Mouse (Mus musculus) ZHBTc4 (cell line): ENCODE results near the gene Srp14.

Experiments
- DNase-seq: peaks from one replicate; pipeline ENCODE4 v3.0.0-alpha.2; 2011; ENCODE audit warnings: low read depth, low spot score

Srp14 gene

DNA sequence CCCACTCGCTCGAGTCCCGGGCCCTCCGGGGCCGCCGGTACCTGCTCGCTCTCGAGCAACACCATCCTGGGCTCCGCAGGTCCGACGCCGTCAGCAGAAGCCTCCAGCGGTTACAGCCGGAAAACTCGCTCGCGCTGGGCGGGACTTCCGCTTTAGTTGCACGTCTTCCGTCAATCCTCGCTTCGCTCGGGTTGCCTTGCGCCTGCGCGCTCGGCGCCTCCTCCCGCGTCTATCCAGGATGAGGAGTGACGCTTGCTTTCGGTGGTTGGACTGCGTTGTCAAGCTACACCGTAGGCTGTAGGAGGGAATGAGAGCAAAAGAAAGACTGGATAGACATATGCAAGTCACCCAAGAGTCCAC lies at the start of gene Srp14:
Srp14 (minus strand) TSS at position 162 of the 360 bp plus-strand sequence.
- peak; percentile 98 for DNase-seq

DNA sequence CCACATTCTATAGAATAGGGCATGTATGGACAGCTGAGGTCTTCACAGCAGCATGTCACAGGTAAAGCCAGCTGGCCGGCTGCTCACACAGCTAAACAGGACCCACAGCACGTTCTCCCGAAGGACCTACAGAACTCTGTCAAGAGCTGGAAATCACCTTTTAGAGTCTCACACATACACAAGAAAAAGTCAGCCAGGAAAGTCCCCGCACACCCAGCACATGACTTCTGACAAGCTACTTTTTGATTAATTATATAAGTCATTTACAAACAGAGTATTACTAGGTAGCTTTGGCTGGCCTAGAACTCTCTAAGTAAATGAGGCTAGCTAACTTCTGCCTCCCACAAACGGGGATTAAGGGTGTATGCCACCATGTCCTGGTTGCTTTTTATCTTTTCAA lies 47.0 kb upstream of the Srp14 start:
- no peak for DNase-seq

DNA sequence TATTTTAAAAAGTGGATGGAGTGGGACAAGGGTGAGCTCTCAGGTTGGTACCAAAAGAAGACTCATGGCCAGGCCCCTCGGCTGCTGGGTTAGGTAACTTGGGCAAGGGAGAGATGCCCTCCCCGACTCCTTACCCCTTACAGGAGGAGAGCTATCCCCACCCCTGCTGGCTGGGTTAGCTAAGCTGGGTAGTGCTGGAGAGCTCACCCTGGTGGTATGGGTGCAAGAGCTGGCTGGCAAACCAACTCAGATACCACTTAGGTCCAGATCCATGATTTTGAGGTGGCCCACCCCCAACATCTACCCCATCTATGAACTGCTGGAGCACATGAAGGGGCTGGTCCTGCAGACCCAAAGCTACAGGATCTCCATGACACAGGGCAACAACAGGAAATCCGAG lies 45.3 kb upstream of the Srp14 start:
- no peak for DNase-seq

DNA sequence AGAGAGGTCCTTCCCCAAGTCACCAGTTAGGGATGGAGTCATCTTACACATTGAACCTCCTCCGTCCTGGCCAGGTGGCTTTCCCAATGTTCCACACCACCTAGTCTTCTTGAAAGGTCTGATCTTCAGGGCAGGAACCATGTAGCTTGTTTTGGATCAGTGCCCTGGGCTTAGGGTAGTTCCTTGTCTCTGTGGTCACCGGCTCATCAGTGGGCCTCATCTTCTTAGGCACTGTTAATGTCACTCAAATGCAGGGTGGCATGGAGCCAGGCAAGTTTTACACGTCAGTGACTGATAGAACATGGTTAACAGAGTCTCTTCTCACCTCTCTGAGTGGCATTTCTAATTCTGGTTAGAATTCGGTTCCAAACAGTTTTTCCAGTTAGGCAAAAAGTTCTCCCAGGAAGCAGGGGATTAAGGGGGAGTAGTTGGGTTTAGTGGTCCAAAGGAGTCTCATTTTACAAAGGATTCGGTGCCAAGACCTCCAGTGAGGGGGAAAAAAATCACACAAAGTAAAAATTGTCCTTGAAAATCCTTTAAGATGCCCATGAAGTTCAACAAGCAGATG lies 43.7 kb upstream of the Srp14 start:
- no peak for DNase-seq

DNA sequence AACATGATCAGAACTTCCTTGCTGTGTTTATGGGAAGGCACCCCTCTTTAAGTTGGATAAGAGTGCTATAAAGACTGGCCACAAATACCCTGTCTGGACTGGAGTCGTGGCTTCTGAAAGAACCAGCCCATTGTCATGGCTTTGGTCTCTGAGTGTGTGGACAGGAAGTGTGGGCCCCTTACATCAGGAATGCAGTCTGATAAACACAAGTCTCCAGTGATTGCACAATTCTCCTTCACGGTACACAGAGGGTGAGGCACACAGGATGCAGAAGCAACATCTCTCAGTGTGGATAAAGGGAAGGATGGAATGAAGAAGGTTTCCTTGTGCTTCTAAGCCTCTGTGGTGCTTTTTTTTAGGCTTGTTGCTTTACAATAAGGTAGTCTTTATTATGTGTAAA lies 42.8 kb upstream of the Srp14 start:
- DNase-seq: no peak

DNA sequence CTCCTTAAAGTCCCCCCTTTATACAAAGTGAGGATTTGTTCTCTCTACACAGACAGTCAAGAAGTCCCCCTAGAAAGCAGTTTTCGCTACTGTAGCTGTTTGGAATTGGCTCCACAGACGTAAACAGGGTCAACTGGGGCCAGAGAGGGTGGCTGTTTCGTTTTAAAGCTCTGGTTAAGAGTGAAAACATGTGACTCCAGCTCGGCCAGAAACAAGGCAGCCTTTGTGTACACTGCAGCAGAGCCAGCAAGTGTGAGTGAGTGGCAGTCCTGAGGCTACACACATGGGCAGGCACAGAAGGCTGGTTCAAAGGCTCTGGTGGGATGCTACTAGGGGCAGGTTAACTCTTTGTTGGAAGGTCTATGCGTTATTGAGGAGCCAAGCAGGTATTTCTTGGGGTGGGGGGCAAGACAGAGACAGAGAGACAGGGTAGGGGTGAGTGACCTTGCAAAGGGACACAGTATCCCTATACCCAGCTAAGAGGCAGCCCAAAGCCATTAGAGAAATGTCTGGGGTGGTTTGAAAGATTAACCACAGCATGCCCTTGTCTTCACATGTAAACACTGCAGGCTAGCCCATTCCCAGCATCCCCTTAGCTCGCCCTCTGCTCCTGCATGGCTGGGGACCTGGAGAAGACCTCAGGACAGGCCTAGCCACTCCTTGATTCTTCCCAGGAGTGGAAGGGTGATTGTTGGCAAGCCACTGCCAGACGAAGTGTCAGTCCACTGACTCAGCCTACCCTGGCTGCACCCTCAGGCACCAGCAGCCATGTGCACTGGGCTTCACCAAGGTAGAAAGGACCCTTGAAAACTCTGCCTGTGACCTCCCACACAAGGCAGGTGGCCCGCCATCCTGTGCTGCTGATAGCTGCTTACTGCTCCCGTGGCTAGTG lies 40.8 kb upstream of the Srp14 start:
- no peak for DNase-seq

DNA sequence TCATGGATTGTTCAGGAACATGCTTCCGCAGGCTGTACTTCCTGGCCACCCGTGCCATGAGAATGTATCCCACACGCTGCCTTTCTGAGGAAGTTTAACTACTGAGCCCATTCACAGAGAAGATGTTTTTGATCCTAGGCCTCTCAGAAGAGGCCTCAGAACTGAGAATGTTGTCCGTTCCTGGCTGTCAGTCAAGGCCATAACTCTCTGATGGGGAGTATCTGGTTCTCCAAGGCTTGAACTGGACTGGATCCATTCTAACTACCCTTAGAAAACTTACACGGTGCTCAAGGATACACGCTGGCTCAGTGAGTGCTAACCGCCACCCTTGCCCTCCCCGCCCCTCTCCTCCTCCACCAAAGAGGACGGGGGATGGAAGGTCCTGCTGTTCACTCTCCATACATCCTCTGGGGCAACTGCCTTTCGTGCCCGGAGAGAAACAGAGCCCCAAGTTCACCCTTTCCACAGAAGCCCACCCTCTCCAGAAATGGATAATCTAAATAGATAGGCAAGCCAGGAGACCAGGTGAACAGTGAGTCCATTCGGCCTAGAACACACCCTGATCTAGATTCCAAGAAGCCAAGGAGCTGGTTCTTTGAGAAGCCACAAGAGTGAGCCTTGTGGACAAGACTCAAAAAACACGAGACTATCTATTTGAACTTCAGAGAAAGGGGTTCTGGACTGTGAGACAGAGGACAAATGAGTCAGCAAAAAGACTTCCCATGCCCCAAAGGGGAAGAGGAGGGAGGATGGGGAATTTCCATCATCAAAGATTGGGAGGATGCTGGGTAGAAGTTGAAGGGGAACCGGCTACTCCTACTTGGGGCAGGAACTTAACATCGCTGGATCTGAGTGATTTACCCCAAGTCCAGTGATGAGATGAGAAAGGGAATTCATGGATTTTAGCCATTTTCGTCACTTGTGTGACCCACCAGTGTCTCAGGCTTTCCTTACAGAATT lies 33.2 kb upstream of the Srp14 start:
- no peak for DNase-seq

DNA sequence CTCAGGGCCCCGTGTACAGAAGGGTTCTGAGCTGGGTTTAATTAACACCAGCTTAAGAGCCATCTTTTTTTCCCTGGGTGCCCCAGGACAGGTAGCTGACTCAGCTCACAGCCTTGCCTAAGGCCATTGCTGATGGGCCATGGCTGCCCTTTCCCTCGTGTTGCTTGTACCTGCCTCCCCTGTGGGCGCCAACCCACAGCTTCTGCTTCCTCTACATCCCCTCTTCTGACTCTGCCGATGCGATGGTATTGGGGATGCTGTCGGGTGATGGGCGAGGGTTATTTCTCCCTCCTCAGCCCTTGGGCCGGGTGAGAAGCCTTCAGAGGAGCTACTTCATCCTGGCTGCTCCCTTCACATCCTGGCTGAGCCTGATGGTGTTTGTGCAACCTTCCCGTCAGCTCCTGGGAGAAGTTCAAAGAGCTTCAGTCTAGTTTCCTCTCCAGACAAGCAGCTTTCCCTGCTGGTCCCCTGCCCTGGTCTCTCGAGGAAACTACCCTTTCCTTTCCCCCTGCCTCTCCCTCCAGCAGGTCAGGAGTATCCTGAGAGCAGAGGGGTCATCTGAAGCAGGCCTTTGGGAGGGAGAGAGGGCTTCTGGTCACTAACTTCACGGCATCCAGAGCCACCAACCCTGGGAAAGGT lies 32.4 kb upstream of the Srp14 start:
- DNase-seq: no peak

DNA sequence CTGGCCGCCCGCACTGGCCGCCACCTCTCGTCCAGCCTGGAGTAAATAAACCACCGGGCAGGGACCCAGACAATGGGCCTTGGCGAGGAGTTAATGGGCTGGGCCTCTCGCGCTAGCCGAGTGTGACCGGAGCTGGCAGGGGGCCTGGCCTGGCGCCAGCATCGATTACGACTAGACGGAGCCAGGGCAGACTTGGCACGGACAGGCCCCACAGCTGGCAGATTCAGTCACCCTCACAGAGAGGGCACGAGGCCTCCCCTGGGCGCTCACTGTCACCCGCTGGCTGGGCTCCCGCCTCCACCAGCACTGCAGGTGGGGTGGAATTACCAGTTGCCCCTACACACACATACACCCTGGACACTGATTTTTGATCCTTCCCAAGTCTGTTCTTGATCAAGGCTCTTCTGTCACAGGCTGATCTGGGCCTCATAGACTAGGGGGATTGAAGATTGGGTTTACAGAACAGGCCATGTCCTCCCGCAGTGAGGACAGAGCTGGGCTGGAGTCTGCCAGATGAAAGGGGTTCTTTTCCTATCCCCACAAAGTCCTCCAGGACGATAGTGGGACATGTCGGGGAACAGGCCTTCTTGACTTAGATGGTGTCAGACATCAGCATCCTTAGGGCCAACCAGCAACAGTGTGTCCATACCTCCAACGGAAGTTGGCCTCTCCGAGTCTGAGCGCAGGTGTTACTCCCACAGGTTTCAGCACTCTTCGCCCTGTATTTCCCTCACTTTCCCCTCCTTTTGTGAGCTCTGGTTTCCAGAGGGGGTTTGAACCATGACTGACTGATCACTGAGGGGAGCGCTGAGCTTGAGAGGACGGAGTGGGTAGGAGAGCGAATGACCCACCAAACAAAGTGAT lies 31.2 kb upstream of the Srp14 start:
- DNase-seq: peak; percentile 38

DNA sequence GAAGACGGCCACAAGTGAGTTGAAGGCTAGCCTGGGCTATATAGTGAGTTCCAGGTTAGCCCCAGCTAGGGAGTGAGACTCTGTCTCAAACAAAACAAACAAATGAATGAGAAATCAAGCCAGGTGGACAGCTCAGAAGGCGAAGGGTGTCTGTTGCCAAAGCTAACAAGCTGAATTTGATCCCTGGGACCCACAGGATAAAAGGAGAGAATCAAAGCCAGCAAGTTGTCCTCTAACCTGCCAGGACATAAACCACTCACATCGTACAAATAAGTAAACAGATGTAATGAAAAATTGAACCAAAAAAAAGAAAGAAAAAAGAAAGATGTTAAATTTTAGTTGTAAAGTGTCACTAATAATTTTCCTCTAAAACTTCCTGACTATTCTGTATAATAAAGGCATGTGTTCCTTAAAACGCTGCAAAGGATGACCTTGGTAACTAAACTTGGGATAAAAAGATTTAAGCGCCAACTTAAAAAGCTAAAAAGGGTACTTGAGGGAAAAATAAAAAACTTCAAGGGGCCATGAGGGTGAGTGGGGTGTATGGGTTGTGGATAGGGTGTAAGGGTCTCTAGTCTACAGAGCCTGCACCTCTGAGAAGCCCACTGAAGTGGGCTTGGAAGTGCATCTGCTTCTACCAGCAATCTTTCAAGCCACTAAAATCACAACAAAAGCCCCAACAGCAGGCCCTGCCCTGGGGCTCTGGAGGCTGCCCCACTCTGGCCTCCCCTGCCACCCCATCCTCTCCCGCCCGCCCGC lies 30.4 kb upstream of the Srp14 start:
- no peak for DNase-seq

DNA sequence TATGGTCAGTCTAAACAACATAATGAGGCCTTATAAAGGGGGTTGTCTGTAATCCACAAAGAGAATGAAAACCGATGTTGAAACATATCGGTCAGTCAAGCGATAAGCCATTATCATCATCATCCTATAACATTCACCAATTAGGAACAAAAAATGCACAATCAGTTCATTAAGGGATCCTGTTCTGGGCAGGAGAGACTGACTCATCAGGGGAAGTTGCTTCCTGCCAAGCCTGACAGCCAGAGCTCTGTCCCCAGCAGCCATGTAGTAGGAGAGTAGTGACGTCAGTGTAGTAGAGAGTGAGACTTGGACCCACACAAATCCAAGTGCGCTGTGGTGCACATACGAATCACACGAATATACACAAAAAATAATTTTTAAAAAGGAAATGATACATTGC lies 27.6 kb upstream of the Srp14 start:
- no peak for DNase-seq

DNA sequence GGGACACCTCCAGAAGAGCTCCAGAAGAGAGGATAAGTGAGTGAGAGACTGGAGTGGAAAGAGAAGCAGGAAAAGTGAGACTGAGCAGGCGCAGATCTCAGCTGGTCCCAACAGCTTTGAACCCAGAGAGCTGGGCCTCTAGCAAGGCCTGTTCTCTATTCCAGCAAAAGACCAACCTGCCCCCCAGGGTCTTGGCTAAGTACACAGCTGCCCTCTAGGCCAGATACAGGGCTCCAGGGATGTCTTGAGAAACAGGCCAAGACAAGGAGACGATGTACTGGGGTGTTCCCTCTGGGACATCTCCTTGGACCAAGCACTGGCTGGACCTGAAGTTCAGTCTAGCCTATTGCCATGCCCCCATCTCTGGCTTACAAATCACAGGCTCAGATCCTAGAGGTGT lies 20.7 kb upstream of the Srp14 start:
- no peak for DNase-seq

DNA sequence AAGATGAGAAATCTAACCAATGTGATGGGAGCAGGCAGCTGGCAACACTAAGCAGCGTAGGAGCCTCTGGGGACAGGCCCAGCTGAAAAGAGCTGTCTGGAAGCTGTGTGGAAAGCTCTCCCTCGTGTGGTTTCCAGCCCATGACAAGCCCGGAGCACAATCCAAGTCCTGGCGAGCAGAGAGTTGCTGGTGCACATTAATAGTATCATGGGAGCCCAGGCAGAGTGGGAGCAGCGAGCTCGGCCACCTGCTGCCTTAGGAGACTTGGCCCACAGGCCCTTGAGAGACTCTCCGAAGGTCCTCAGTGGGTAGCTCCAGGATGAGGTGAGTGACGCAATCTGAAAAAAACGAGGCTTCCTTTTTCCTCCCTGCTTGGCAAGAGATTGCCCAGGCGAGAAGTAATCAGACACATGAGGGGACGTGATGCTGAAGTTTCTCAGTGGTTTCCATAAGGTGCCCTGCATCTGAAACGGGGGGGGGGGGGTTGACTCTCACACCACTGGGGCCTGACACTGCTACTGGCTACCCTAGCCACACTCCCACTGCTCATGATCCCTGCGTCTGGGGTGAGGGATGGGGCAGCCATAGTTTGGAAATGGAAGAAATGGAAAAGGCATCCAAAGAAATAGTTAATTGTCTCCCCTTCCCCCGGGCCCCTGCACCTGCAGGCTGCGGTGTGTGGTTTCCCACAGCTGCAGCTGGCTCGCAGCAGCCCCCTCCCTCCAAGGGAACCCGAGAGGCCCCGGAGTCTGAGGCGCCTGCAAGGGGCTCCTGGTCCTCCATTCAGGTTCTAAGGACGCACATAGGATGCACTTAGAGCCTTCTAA lies 19.8 kb upstream of the Srp14 start:
- DNase-seq: no peak

DNA sequence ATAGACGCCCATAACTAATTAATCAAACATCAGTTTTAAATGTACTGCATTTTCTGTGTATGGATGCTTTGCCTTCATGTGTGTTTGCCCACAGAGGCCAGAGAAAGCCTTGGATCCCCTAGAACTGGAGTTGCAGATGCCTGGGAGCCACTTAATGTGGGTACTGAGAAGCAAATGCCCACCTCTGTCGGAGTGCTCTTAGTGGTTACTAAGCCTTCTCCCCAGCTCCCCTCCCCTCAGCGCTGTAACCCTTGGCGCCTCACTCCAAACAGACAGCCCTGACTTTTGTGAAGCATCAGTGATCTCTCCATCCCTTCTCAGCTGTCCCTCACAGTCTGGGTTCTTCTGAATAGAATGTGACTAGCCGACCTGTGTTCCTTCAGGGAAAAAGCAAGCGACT lies 19.0 kb upstream of the Srp14 start:
- no peak for DNase-seq

DNA sequence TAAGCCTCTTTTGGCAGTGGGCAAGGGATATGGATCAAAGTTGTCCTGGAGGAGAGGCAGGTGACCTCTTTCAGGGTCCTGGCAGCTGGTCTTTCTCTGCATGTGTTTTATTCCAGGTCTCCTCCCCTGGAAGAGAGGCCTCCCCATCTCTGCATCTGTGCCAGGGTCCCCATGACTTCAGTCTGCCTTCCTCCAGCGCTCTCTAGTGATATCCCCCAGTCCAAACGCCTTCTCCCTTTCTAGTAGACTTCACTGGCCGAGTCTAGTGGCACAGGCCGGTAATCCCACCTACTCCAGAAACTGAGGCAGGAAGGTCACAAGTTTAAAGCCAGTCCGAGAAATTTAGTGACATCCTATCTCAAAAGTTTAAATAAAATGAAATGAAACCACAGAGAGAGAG lies 18.4 kb upstream of the Srp14 start:
- DNase-seq: no peak

DNA sequence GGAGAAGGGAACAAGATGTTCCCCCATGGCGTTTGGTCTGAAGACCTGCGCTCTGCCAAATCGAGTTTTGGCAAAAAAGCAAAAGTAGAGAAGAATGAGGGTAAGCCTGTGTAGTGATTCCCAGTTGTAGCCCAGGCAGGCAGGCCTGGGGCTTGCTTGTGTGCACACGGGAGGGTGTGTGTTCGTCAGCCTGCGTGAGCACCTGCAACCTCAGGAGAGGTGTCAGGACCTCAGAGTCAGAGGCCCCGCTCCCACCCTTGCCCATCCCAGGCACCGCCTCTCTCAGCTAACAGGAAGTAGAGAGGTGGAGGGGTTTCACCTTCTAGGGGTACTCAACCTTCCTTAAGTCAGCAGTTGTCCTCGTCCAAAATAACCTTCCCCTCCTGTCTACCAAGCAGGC lies 15.5 kb upstream of the Srp14 start:
- DNase-seq: no peak

DNA sequence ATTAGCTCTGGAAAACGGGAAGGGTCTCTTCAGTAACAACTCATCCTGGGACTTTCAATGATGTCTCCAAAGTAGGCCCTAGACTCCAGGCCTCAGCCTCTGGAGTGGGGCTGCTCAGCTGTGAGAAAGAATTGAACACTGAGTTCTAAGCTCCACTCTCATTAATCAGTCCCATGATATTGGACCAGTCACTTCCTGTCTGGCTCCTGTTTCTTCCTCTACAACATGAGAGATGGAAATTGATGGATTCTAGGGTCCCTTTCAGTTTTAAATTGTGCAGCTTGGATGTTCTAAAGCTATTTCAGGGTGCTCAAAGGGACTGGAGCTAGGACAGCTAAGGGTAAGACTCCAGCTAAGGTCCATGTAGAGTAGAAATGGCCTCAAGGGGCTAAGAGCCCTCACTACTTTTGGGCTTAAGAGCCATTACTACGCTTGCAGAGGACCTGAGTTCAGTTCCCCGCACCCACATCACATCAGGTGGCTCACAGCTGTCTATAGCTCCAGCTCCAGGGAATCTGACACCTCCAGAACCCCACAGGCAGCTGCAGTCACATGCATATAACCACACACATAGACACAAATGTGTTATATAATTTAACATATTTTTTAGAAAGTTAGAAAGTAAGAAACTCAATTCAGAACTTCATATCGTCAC lies 12.4 kb upstream of the Srp14 start:
- DNase-seq: no peak

DNA sequence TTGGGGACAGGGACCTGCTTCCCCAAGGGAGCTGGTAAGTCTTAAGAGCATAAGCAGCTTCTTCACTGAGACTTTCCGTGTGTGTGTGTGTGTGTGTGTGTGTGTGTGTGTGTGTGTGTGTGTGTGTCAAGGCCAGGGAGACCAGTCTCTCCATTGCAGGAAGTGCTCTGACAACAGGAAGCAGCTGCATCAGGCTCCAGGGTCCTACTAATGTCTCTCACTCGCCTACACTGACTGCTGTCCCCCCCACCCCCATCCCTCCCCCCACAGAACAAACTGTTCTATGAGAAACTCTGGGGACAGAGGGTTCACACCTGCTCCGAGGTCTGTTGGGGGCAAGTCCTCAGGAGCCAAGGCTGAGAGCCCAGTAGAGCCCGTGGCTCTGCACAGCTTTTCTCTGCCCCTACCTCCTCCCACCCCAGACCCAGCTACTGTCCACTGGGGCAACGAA lies 11.8 kb upstream of the Srp14 start:
- DNase-seq: no peak
